Mouse (Mus musculus): ENCODE measurements around the gene Asb6.

GRCm38 (mm10) chr2:30827749-30828475 lies 2.2 kb downstream of the Asb6 start:
- no peak for TF ChIP-seq GATA1 (IDR thresholded peaks at IDR 0.05; ENCODE audit: borderline replicate concordance, low read length)
- peak; percentile 100 for TF ChIP-seq FLI1 (IDR thresholded peaks at IDR 0.05; ENCODE audit: low read length)

Measured in megakaryocyte, embryonic 14.5 days (primary cell).